Mouse (Mus musculus): Measurements from ENCODE around the gene Gm17622.

Gene Gm17622

GRCm38 (mm10) chr13:96490433-96490832 is at the start of gene Gm17622:
Gene Gm17622, plus strand, starts transcription at chr13:96490733.
- no peak for TF ChIP-seq GATA4 (IDR thresholded peaks at IDR 0.05; ENCODE audit: insufficient replicate concordance, low read length)

GRCm38 (mm10) chr13:96450205-96450856 is 40.2 kb upstream of the Gm17622 start:
- no peak for TF ChIP-seq GATA4 (IDR thresholded peaks at IDR 0.05; ENCODE audit: insufficient replicate concordance, low read length)

GRCm38 (mm10) chr13:96450869-96451268 is 39.7 kb upstream of the Gm17622 start:
- TF ChIP-seq GATA4 (IDR thresholded peaks at IDR 0.05; ENCODE audit: insufficient replicate concordance, low read length): no peak

GRCm38 (mm10) chr13:96451386-96452140 is 39.0 kb upstream of the Gm17622 start:
- no peak for TF ChIP-seq GATA4 (IDR thresholded peaks at IDR 0.05; ENCODE audit: insufficient replicate concordance, low read length)

GRCm38 (mm10) chr13:96452621-96453020 is 37.9 kb upstream of the Gm17622 start:
- TF ChIP-seq GATA4 (IDR thresholded peaks at IDR 0.05; ENCODE audit: insufficient replicate concordance, low read length): no peak

- no peak for TF ChIP-seq GATA4 (IDR thresholded peaks at IDR 0.05; ENCODE audit: insufficient replicate concordance, low read length)
Observed at GRCm38 (mm10) chr13:96454288-96454687, 36.2 kb upstream of the Gm17622 start.

- TF ChIP-seq GATA4 (IDR thresholded peaks at IDR 0.05; ENCODE audit: insufficient replicate concordance, low read length): no peak
Observed at GRCm38 (mm10) chr13:96457566-96457965, 33.0 kb upstream of the Gm17622 start.

- TF ChIP-seq GATA4 (IDR thresholded peaks at IDR 0.05; ENCODE audit: insufficient replicate concordance, low read length): no peak
Observed at GRCm38 (mm10) chr13:96458018-96458417, 32.5 kb upstream of the Gm17622 start.

GRCm38 (mm10) chr13:96458606-96459005 is 31.9 kb upstream of the Gm17622 start:
- TF ChIP-seq GATA4 (IDR thresholded peaks at IDR 0.05; ENCODE audit: insufficient replicate concordance, low read length): no peak

GRCm38 (mm10) chr13:96462644-96463043 is 27.9 kb upstream of the Gm17622 start:
- TF ChIP-seq GATA4 (IDR thresholded peaks at IDR 0.05; ENCODE audit: insufficient replicate concordance, low read length): no peak

- TF ChIP-seq GATA4 (IDR thresholded peaks at IDR 0.05; ENCODE audit: insufficient replicate concordance, low read length): no peak
Observed at GRCm38 (mm10) chr13:96465315-96465714, 25.2 kb upstream of the Gm17622 start.

GRCm38 (mm10) chr13:96468678-96469077 is 21.9 kb upstream of the Gm17622 start:
- no peak for TF ChIP-seq GATA4 (IDR thresholded peaks at IDR 0.05; ENCODE audit: insufficient replicate concordance, low read length)

GRCm38 (mm10) chr13:96470556-96470955 is 20.0 kb upstream of the Gm17622 start:
- no peak for TF ChIP-seq GATA4 (IDR thresholded peaks at IDR 0.05; ENCODE audit: insufficient replicate concordance, low read length)

- TF ChIP-seq GATA4 (IDR thresholded peaks at IDR 0.05; ENCODE audit: insufficient replicate concordance, low read length): no peak
Observed at GRCm38 (mm10) chr13:96470957-96471356, 19.6 kb upstream of the Gm17622 start, which contains the start of gene Ankdd1b. Gene Ankdd1b, minus strand, starts transcription at chr13:96471198.

- TF ChIP-seq GATA4 (IDR thresholded peaks at IDR 0.05; ENCODE audit: insufficient replicate concordance, low read length): no peak
Observed at GRCm38 (mm10) chr13:96477226-96477625, 13.3 kb upstream of the Gm17622 start.

GRCm38 (mm10) chr13:96478991-96479390 is 11.5 kb upstream of the Gm17622 start:
- TF ChIP-seq GATA4 (IDR thresholded peaks at IDR 0.05; ENCODE audit: insufficient replicate concordance, low read length): no peak
